Mouse (Mus musculus) olfactory bulb, adult 2 months (tissue): ENCODE measurements around the gene Gltpd2. TPM values are rescaled to one million over a fixed set of nuclear protein-coding genes. Genes with fewer than 3 reads are reported as not detected.
"Not testable (repeated sequence)": the region's sequence is repeated elsewhere in the genome, so short reads cannot be mapped to it uniquely, and the experiment has no call there.

Source experiments
- H3K27ac ChIP-seq: fragments of 200-500 bp; 2 replicates; pipeline ENCODE4 v1.5.1; 2012; ENCODE audit warnings: low read depth, low read length; ENCODE audit not compliant: insufficient read depth
- H3K4me1 ChIP-seq: fragments of 200-500 bp; 2 replicates; pipeline ENCODE4 v1.6.1; 2012; ENCODE audit warnings: low read length; ENCODE audit not compliant: control insufficient read depth, insufficient read depth
- H3K4me3 ChIP-seq: fragments of 200-500 bp; 2 replicates; pipeline ENCODE4 v1.5.1; 2012; ENCODE audit warnings: mild to moderate bottlenecking, low read depth, low read length, moderate library complexity; ENCODE audit not compliant: insufficient read depth
- CTCF ChIP-seq: fragments of 200-500 bp; IDR thresholded peaks from 2 replicates; pipeline ENCODE4 v1.5.1; 2012; ENCODE audit warnings: low read depth, mild to moderate bottlenecking, low read length, moderate library complexity; ENCODE audit not compliant: insufficient read depth
- POLR2A ChIP-seq: fragments of 200-500 bp; IDR thresholded peaks from 2 replicates; pipeline ENCODE4 v1.6.1; 2012; ENCODE audit warnings: mild to moderate bottlenecking, low read depth, low read length, moderate library complexity; ENCODE audit not compliant: insufficient read depth
- WGBS: fragments of 180-500 bp; shearing (Covaris S2); methylation state at CpG from one replicate; pipeline ENCODE4 v1.1.7; 2018; 5-methylcytosine and 5-hydroxymethylcytosine counted together
- polyA plus RNA-seq: library from polyadenylated mRNA; stranded (reverse); fragments of >200 nt; gene quantifications from 2 replicates; pipeline ENCODE4 v1.2.4, GENCODE M21; 2012; ENCODE audit warnings: low replicate concordance; ENCODE audit not compliant: missing spikeins, insufficient read depth, insufficient read length

Gltpd2 gene
- polyA plus RNA-seq, 1 experiment: not detected

- Histone ChIP-seq H3K4me1 (peaks cover 8% of the 10 kb centered on the region), H3K27ac (no peak overlapping the region), H3K4me3 (no peak overlapping the region)
- 68% methylated on average over 7 of the region's 7 CpGs for WGBS
- TF ChIP-seq CTCF (no peak), POLR2A (no peak)
These were observed 6.2 kb upstream of the Gltpd2 start for GRCm38 (mm10) chr11:70512709-70513342.

GRCm38 (mm10) chr11:70513520-70513919 lies 5.5 kb upstream of the Gltpd2 start:
- H3K4me1 ChIP-seq: peaks cover 8% of the 10 kb centered on the region
- 54% methylated on average over 11 of the region's 11 CpGs for WGBS
- H3K4me3 ChIP-seq: no peak overlapping the region
- H3K27ac ChIP-seq: no peak overlapping the region
- TF ChIP-seq POLR2A (no peak), CTCF (no peak)

GRCm38 (mm10) chr11:70514288-70514687 lies 4.7 kb upstream of the Gltpd2 start, which contains the start of gene Vmo1:
Gene Vmo1 (minus strand): TSS chr11:70514616.
- 89% methylated on average over 7 of the region's 7 CpGs for WGBS
- no peak within 1 kb of the TSS for H3K4me3 ChIP-seq
- H3K4me1 ChIP-seq: peaks cover 8% of the 10 kb centered on the region
- no peak within 1 kb of the TSS for H3K27ac ChIP-seq
- TF ChIP-seq CTCF (no peak), POLR2A (no peak)

GRCm38 (mm10) chr11:70516352-70516751 lies 2.6 kb upstream of the Gltpd2 start:
- no peak overlapping the region for H3K4me3 ChIP-seq
- peaks cover 8% of the 10 kb centered on the region for H3K4me1 ChIP-seq
- H3K27ac ChIP-seq: no peak overlapping the region
- WGBS: 28% methylated on average over 2 of the region's 2 CpGs
- no peak for TF ChIP-seq POLR2A

- 68% methylated on average over 1 of the region's 1 CpGs for whole genome bisulfite sequencing
- H3K4me1 ChIP-seq: peaks cover 7% of the 10 kb centered on the region
- H3K4me3 ChIP-seq: no peak overlapping the region
- no peak overlapping the region for H3K27ac ChIP-seq
- TF ChIP-seq CTCF: no peak
- TF ChIP-seq POLR2A: no peak
These were observed 560 bp upstream of the Gltpd2 start for GRCm38 (mm10) chr11:70518436-70518835.

GRCm38 (mm10) chr11:70520178-70520769 lies 1.3 kb downstream of the Gltpd2 start:
- peaks cover 6% of the 10 kb centered on the region for H3K4me1 ChIP-seq
- TF ChIP-seq POLR2A (no peak), CTCF (no peak)
- H3K27ac ChIP-seq: no peak overlapping the region
- peak overlapping the region; percentile 25 for H3K4me3 ChIP-seq
- 31% methylated on average over 41 of the region's 41 CpGs for WGBS

GRCm38 (mm10) chr11:70523306-70523989 lies 4.5 kb downstream of the Gltpd2 start:
- peaks cover 13% of the 10 kb centered on the region for H3K4me1 ChIP-seq
- not testable (repeated sequence) for H3K4me3 ChIP-seq, H3K27ac ChIP-seq
- WGBS: 89% methylated on average over 8 of the region's 8 CpGs

- Histone ChIP-seq H3K27ac (no peak overlapping the region), H3K4me1 (peaks cover 13% of the 10 kb centered on the region), H3K4me3 (no peak overlapping the region)
- 8% methylated on average over 8 of the region's 8 CpGs for WGBS
- TF ChIP-seq POLR2A (no peak), CTCF (no peak)
These were observed 5.8 kb downstream of the Gltpd2 start for GRCm38 (mm10) chr11:70524782-70525181.

GRCm38 (mm10) chr11:70525184-70525678 lies 6.2 kb downstream of the Gltpd2 start, which contains the start of gene Psmb6:
Gene Psmb6 (plus strand): TSS chr11:70525367.
- TF ChIP-seq CTCF (no peak), POLR2A (peak; percentile 88)
- peak within 1 kb of the TSS; percentile 84 for H3K4me3 ChIP-seq
- H3K27ac ChIP-seq: no peak within 1 kb of the TSS
- peaks cover 9% of the 10 kb centered on the region for H3K4me1 ChIP-seq
- under 1% methylated on average over 25 of the region's 26 CpGs for WGBS
